Mouse (Mus musculus) E14TG2a.4 (cell line): ENCODE results near the gene D17Wsu92e.

Experiments used
- CTCF ChIP-seq: conservative IDR thresholded peaks from 2 replicates; pipeline ENCODE4 v1.5.1; 2014; ENCODE audit warnings: low read length
- POU5F1 ChIP-seq: IDR thresholded peaks from 2 replicates; pipeline ENCODE4 v1.6.1; 2014; ENCODE audit warnings: low read length, borderline replicate concordance

- TF ChIP-seq CTCF (no peak), POU5F1 (no peak)
Measured at GRCm38 (mm10) chr17:27825539-27825938, 5.1 kb upstream of the D17Wsu92e start.
